In the genomic region with DNA sequence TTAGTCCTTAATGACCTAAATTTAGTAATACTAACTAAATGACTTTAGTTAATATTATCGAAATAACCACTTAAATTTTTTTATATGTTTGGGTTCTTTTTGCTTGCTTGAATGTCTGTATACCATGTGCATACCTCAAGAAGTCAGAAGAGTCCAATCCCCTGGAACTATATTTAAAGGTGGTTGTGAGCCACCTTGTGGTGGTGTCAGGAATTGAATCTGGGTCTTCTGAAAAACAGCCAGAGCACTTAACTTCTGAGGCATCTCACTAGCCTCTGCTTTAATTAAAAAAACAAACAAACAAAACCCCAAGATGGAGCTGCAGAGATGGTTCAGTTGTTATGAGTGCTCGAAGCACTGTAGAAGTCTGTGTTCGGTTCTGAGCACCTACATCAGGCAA, we compare ENCODE assay signal across 8 mouse cellular contexts. TPM values are rescaled to one million over a fixed set of nuclear protein-coding genes. Genes with fewer than 3 reads are reported as not detected.
DNase-seq lines count a peak whose midpoint lies in the region; ATAC-seq lines count a peak whose summit lies in the region.

No protein-coding gene starts in this region.

- no peak overlapping the region for H3K4me2 ChIP-seq in midbrain, embryonic 11.5 days
- H3K4me2 ChIP-seq in midbrain, embryonic 15.5 days: no peak overlapping the region

- no peak for ATAC-seq in midbrain, embryonic 11.5 days (ENCODE audit: low FRiP score)
- ATAC-seq in midbrain, embryonic 15.5 days (replicated peaks): no peak

- DNase-seq in cerebellum, adult 8-10 months: peak; percentile 53
- DNase-seq in cerebellum, adult 11-12 months: no peak
- DNase-seq in midbrain, embryonic 11.5 days (ENCODE audit: low spot score, missing footprints): peak; percentile 86
- DNase-seq in adrenal gland, postnatal 36 days: peak; percentile 59 to 69
- peak; percentile 39 to 59 for DNase-seq in heart, postnatal 14 days
- DNase-seq in lung, adult 18-20 months: peak; percentile 19 to 32
- DNase-seq in spleen, postnatal 10 days (ENCODE audit: low spot score in 2 of 2): peak; percentile 22 to 70

- no peaks in the 10 kb centered on the region for H3K4me1 ChIP-seq in midbrain, embryonic 11.5 days (ENCODE audit: control insufficient read depth, insufficient read depth, low read length)
- no peaks in the 10 kb centered on the region for H3K4me1 ChIP-seq in midbrain, embryonic 15.5 days

- no peaks in the 10 kb centered on the region for H3K27me3 ChIP-seq in midbrain, embryonic 11.5 days (ENCODE audit: control insufficient read depth, insufficient read depth, low read length)
- H3K27me3 ChIP-seq in midbrain, embryonic 15.5 days (replicated peaks): no peaks in the 10 kb centered on the region

- H3K36me3 ChIP-seq in midbrain, embryonic 11.5 days (ENCODE audit: control insufficient read depth, insufficient read depth, low read length): peaks cover 15% of the 10 kb centered on the region; the same call in 1 of the 2 replicates
- peaks cover 35% of the 10 kb centered on the region for H3K36me3 ChIP-seq in midbrain, embryonic 15.5 days (replicated peaks)

- intact Hi-C loops in heart, postnatal 14 days (cut with DNase I): no loop called here

- H3K9me3 ChIP-seq in midbrain, embryonic 11.5 days (ENCODE audit: control insufficient read depth, low read length): no peaks in the 10 kb centered on the region
- H3K9me3 ChIP-seq in midbrain, embryonic 15.5 days: no peaks in the 10 kb centered on the region

- no peak overlapping the region for H3K27ac ChIP-seq in midbrain, embryonic 11.5 days (ENCODE audit: low read depth, low read length)
- H3K27ac ChIP-seq in midbrain, embryonic 15.5 days: no peak overlapping the region

- no peak overlapping the region for H3K4me3 ChIP-seq in midbrain, embryonic 11.5 days (ENCODE audit: low read depth, low read length)
- no peak overlapping the region for H3K4me3 ChIP-seq in midbrain, embryonic 15.5 days

- WGBS in midbrain, embryonic 11.5 days: 86% methylated on average over 3 of the region's 3 CpGs
- WGBS in midbrain, embryonic 15.5 days: 85% methylated on average over 3 of the region's 3 CpGs

- no peak overlapping the region for H3K9ac ChIP-seq in midbrain, embryonic 11.5 days (ENCODE audit: low read length)
- no peak overlapping the region for H3K9ac ChIP-seq in midbrain, embryonic 15.5 days

RNA-seq across cellular contexts. Expression of gene 2700049A03Rik, which starts 11.0 kb away (rescaled TPM):
- polyA plus RNA-seq in midbrain, embryonic 11.5 days (2014; fragmentation: Nextera tagmentation; extraction: Ambion mirVana): 20.6 and 24.0 TPM in 2 replicates
- polyA plus RNA-seq in midbrain, embryonic 15.5 days (2015; fragmentation: Nextera tagmentation; extraction: Ambion mirVana): 12.1 and 13.4 TPM in 2 replicates
- total RNA-seq in adrenal gland, postnatal 36 days (2021): 1 to 10 TPM; 9.1 to 9.3 TPM
- 1 to 10 TPM; 3.8 TPM for total RNA-seq in heart, postnatal 14 days (2021)

RNA-seq across cellular contexts. Expression of gene Timm9, which starts 11.2 kb away (rescaled TPM):
- 71.4 and 73.7 TPM in 2 replicates for polyA plus RNA-seq in midbrain, embryonic 11.5 days (2014; fragmentation: Nextera tagmentation; extraction: Ambion mirVana)
- polyA plus RNA-seq in midbrain, embryonic 15.5 days (2015; fragmentation: Nextera tagmentation; extraction: Ambion mirVana): 98.9 and 101 TPM in 2 replicates
- 10 to 100 TPM; 50.3 to 56.3 TPM for total RNA-seq in adrenal gland, postnatal 36 days (2021)
- total RNA-seq in heart, postnatal 14 days (2021): 10 to 100 TPM; 29.5 to 33.9 TPM

RNA-seq across cellular contexts. Expression of gene Tomm20l, which starts 36.4 kb away (rescaled TPM):
- not detected in 2 replicates for polyA plus RNA-seq in midbrain, embryonic 11.5 days (2014; fragmentation: Nextera tagmentation; extraction: Ambion mirVana)
- not detected in 2 replicates for polyA plus RNA-seq in midbrain, embryonic 15.5 days (2015; fragmentation: Nextera tagmentation; extraction: Ambion mirVana)
- 10 to 100 TPM in 1 of 2 experiments, 1 to 10 TPM in 1; 3.7 to 12.3 TPM for total RNA-seq in adrenal gland, postnatal 36 days (2021)
- 1 to 10 TPM; 1.3 to 2.4 TPM for total RNA-seq in heart, postnatal 14 days (2021)
